Mouse (Mus musculus): ENCODE results near the gene Sirt4. TPM values are rescaled to one million over a fixed set of nuclear protein-coding genes. Genes with fewer than 3 reads are reported as not detected.

Sirt4 gene
- polyA plus RNA-seq, 1 experiment from 2014 or later: 19.2 TPM

- Histone ChIP-seq H3K4me1 (ENCODE audit: control insufficient read depth, insufficient read depth, low read length) (peaks cover 4% of the 10 kb centered on the region; the same call in 1 of the 2 replicates), H3K27me3 (ENCODE audit: control insufficient read depth, insufficient read depth, low read length) (no peaks in the 10 kb centered on the region), H3K9me3 (ENCODE audit: control insufficient read depth, low read length) (no peaks in the 10 kb centered on the region), H3K36me3 (ENCODE audit: control insufficient read depth, insufficient read depth, low read length) (no peaks in the 10 kb centered on the region), H3K9ac (ENCODE audit: low read length) (no peak overlapping the region), H3K4me2 (ENCODE audit: low read depth, severe bottlenecking) (peak overlapping the region; percentile 33), H3K4me3 (ENCODE audit: low read depth, low read length) (no peak overlapping the region), H3K27ac (replicated peaks; ENCODE audit: low read depth, low read length) (no peak overlapping the region)
- no peak for ATAC-seq (ENCODE audit: insufficient number of reproducible peaks, low FRiP score, low TSS enrichment, low read depth)
- WGBS: 9% methylated on average over 28 of the region's 28 CpGs
- peak; percentile 57 for DNase-seq (ENCODE audit: low spot score)
These were observed 7.3 kb upstream of the Sirt4 start for GRCm38 (mm10) chr5:115491771-115492322.

- Histone ChIP-seq H3K4me1 (ENCODE audit: control insufficient read depth, insufficient read depth, low read length) (peaks cover 4% of the 10 kb centered on the region; the same call in 1 of the 2 replicates), H3K36me3 (ENCODE audit: control insufficient read depth, insufficient read depth, low read length) (no peaks in the 10 kb centered on the region), H3K9ac (ENCODE audit: low read length) (no peak overlapping the region), H3K27me3 (ENCODE audit: control insufficient read depth, insufficient read depth, low read length) (no peaks in the 10 kb centered on the region), H3K4me2 (ENCODE audit: low read depth, severe bottlenecking) (no peak overlapping the region), H3K27ac (replicated peaks; ENCODE audit: low read depth, low read length) (no peak overlapping the region), H3K4me3 (ENCODE audit: low read depth, low read length) (no peak overlapping the region), H3K9me3 (ENCODE audit: control insufficient read depth, low read length) (no peaks in the 10 kb centered on the region)
- ATAC-seq (ENCODE audit: insufficient number of reproducible peaks, low FRiP score, low TSS enrichment, low read depth) (no peak), DNase-seq (ENCODE audit: low spot score) (no peak)
- WGBS: 32% methylated on average over 5 of the region's 5 CpGs
These were observed 6.6 kb upstream of the Sirt4 start for GRCm38 (mm10) chr5:115491076-115491475.

GRCm38 (mm10) chr5:115490638-115491000 lies 6.1 kb upstream of the Sirt4 start:
- H3K4me3 ChIP-seq (ENCODE audit: low read depth, low read length): no peak overlapping the region
- no peak overlapping the region for H3K9ac ChIP-seq (ENCODE audit: low read length)
- peaks cover 4% of the 10 kb centered on the region; the same call in 1 of the 2 replicates for H3K4me1 ChIP-seq (ENCODE audit: control insufficient read depth, insufficient read depth, low read length)
- H3K9me3 ChIP-seq (ENCODE audit: control insufficient read depth, low read length): no peaks in the 10 kb centered on the region
- H3K27me3 ChIP-seq (ENCODE audit: control insufficient read depth, insufficient read depth, low read length): no peaks in the 10 kb centered on the region
- no peak overlapping the region for H3K27ac ChIP-seq (replicated peaks; ENCODE audit: low read depth, low read length)
- ATAC-seq (ENCODE audit: insufficient number of reproducible peaks, low FRiP score, low TSS enrichment, low read depth): no peak
- no peaks in the 10 kb centered on the region for H3K36me3 ChIP-seq (ENCODE audit: control insufficient read depth, insufficient read depth, low read length)
- no peak overlapping the region for H3K4me2 ChIP-seq (ENCODE audit: low read depth, severe bottlenecking)
- peak; percentile 56 for DNase-seq (ENCODE audit: low spot score)
- 15% methylated on average over 8 of the region's 8 CpGs for WGBS

- Histone ChIP-seq H3K27me3 (ENCODE audit: control insufficient read depth, insufficient read depth, low read length) (no peaks in the 10 kb centered on the region), H3K27ac (replicated peaks; ENCODE audit: low read depth, low read length) (peak overlapping the region; percentile 100), H3K4me2 (ENCODE audit: low read depth, severe bottlenecking) (peak overlapping the region; percentile 56), H3K4me3 (ENCODE audit: low read depth, low read length) (peak overlapping the region; percentile 15), H3K9ac (ENCODE audit: low read length) (peak overlapping the region; percentile 81), H3K4me1 (ENCODE audit: control insufficient read depth, insufficient read depth, low read length) (peaks cover 4% of the 10 kb centered on the region; the same call in 1 of the 2 replicates), H3K9me3 (ENCODE audit: control insufficient read depth, low read length) (no peaks in the 10 kb centered on the region), H3K36me3 (ENCODE audit: control insufficient read depth, insufficient read depth, low read length) (no peaks in the 10 kb centered on the region)
- WGBS: under 1% methylated on average over 50 of the region's 50 CpGs
- DNase-seq (ENCODE audit: low spot score) (peak; percentile 92), ATAC-seq (ENCODE audit: insufficient number of reproducible peaks, low FRiP score, low TSS enrichment, low read depth) (peak; percentile 74)
These were observed 5.4 kb upstream of the Sirt4 start for GRCm38 (mm10) chr5:115489699-115490637.

GRCm38 (mm10) chr5:115488841-115489698 lies 4.5 kb upstream of the Sirt4 start:
- ATAC-seq (ENCODE audit: insufficient number of reproducible peaks, low FRiP score, low TSS enrichment, low read depth) (peak; percentile 80), DNase-seq (ENCODE audit: low spot score) (peak; percentile 82)
- Histone ChIP-seq H3K9ac (ENCODE audit: low read length) (peak overlapping the region; percentile 72), H3K4me3 (ENCODE audit: low read depth, low read length) (peak overlapping the region; percentile 28), H3K4me1 (ENCODE audit: control insufficient read depth, insufficient read depth, low read length) (peaks cover 8% of the 10 kb centered on the region; the same call in 1 of the 2 replicates), H3K27me3 (ENCODE audit: control insufficient read depth, insufficient read depth, low read length) (no peaks in the 10 kb centered on the region), H3K36me3 (ENCODE audit: control insufficient read depth, insufficient read depth, low read length) (no peaks in the 10 kb centered on the region), H3K4me2 (ENCODE audit: low read depth, severe bottlenecking) (peak overlapping the region; percentile 56), H3K27ac (replicated peaks; ENCODE audit: low read depth, low read length) (peak overlapping the region; percentile 100), H3K9me3 (ENCODE audit: control insufficient read depth, low read length) (no peaks in the 10 kb centered on the region)
- WGBS: 1% methylated on average over 39 of the region's 39 CpGs

GRCm38 (mm10) chr5:115487942-115488580 lies 3.5 kb upstream of the Sirt4 start:
- ATAC-seq (ENCODE audit: insufficient number of reproducible peaks, low FRiP score, low TSS enrichment, low read depth) (no peak), DNase-seq (ENCODE audit: low spot score) (no peak)
- 72% methylated on average over 9 of the region's 9 CpGs for WGBS
- Histone ChIP-seq H3K4me1 (ENCODE audit: control insufficient read depth, insufficient read depth, low read length) (peaks cover 8% of the 10 kb centered on the region; the same call in 1 of the 2 replicates), H3K4me3 (ENCODE audit: low read depth, low read length) (no peak overlapping the region; the same call in 1 of the 2 replicates), H3K27me3 (ENCODE audit: control insufficient read depth, insufficient read depth, low read length) (no peaks in the 10 kb centered on the region), H3K9ac (ENCODE audit: low read length) (no peak overlapping the region), H3K36me3 (ENCODE audit: control insufficient read depth, insufficient read depth, low read length) (no peaks in the 10 kb centered on the region), H3K4me2 (ENCODE audit: low read depth, severe bottlenecking) (peak overlapping the region; percentile 55), H3K27ac (replicated peaks; ENCODE audit: low read depth, low read length) (no peak overlapping the region), H3K9me3 (ENCODE audit: control insufficient read depth, low read length) (no peaks in the 10 kb centered on the region)

- peaks cover 4% of the 10 kb centered on the region for H3K27me3 ChIP-seq (ENCODE audit: control insufficient read depth, insufficient read depth, low read length)
- no peak overlapping the region for H3K4me3 ChIP-seq (ENCODE audit: low read depth, low read length)
- no peak overlapping the region for H3K9ac ChIP-seq (ENCODE audit: low read length)
- H3K4me1 ChIP-seq (ENCODE audit: control insufficient read depth, insufficient read depth, low read length): peaks cover 10% of the 10 kb centered on the region; the same call in 1 of the 2 replicates
- no peak for ATAC-seq (ENCODE audit: insufficient number of reproducible peaks, low FRiP score, low TSS enrichment, low read depth)
- no peak overlapping the region for H3K27ac ChIP-seq (replicated peaks; ENCODE audit: low read depth, low read length)
- no peaks in the 10 kb centered on the region for H3K9me3 ChIP-seq (ENCODE audit: control insufficient read depth, low read length)
- H3K36me3 ChIP-seq (ENCODE audit: control insufficient read depth, insufficient read depth, low read length): no peaks in the 10 kb centered on the region
- 86% methylated on average over 8 of the region's 8 CpGs for WGBS
- H3K4me2 ChIP-seq (ENCODE audit: low read depth, severe bottlenecking): no peak overlapping the region
- no peak for DNase-seq (ENCODE audit: low spot score)
These were observed 2.8 kb upstream of the Sirt4 start for GRCm38 (mm10) chr5:115487353-115487752.
